ENCODE assay signal across 9 mouse cellular contexts in the genomic region with DNA sequence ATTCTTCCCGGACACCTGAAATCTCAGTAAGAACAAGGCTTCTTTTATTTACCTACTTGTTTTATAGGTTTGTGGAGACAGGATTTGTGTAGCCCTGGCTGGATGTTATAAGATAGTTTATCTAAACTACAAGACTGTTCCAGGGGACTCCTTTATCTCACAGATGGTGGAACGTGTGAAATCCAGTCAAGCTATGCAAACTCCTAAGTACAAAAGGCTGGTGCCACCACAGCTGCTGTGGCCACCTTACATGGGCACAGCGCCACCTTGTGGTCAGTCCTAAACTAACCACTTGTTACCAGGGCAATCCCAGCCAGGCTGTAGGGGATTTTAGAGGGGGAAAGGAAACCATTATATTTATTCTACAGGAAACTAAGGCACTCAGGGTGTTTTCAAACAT. TPM values are rescaled to one million over a fixed set of nuclear protein-coding genes. Genes with fewer than 3 reads are reported as not detected.
A peak's percentile ranks its signal among the peaks of the same experiment; 100 is the strongest.
DNase-seq lines count a peak whose midpoint lies in the region; ATAC-seq and TF ChIP-seq lines count a peak whose summit lies in the region.
"Had no signal": no experiment of that assay in that cellular context is flagged by ENCODE, and none has a peak within 500 bp of the region (broad histone marks: within the 10 kb centered on the region; RNA-seq: fewer than 3 reads in every experiment).

No protein-coding gene starts in this region.

- peak in 1 of 2 experiments; percentile 67; a peak in 2 of 4 replicates for TF ChIP-seq EP300 in MEL (IDR thresholded peaks at IDR 0.05; ENCODE audit: low read depth in 1 of 2, low read length in 2 of 2)

- peak; percentile 42; the same call in 1 of the 2 replicates for ATAC-seq in erythroid progenitor cell, adult 5-6 weeks (replicated peaks; ENCODE audit: low FRiP score, poor library complexity, severe bottlenecking)
- ATAC-seq in hematopoietic stem cell, adult 5-6 weeks (replicated peaks in 1 of 2; ENCODE audit: insufficient read depth in 1 of 2, low FRiP score in 2 of 2, low TSS enrichment in 1 of 2, low read depth in 1 of 2, poor library complexity in 2 of 2, severe bottlenecking in 2 of 2): peak; percentile 67 to 70

- 24% methylated on average over 3 of the region's 3 CpGs for WGBS in bone marrow, adult 2 months

- no peak overlapping the region for H3K27ac ChIP-seq in MEL (ENCODE audit: control insufficient read depth, low read depth, low read length)
- H3K27ac ChIP-seq in bone marrow, adult 2 months (ENCODE audit: control insufficient read depth, insufficient read depth, low read depth, low read length, poor library complexity): no peak overlapping the region
- H3K27ac ChIP-seq: limb, embryonic 12.5 days had no signal

- peak; percentile 77 for TF ChIP-seq RAD21 in MEL (IDR thresholded peaks at IDR 0.05; ENCODE audit: low read depth, low read length)

- no peaks in the 10 kb centered on the region for H3K27me3 ChIP-seq in MEL (ENCODE audit: control insufficient read depth in 1 of 2, insufficient read depth in 2 of 2, low read length in 2 of 2)
- H3K27me3 ChIP-seq: limb, embryonic 12.5 days had no signal

- peak; percentile 89 for DNase-seq in MEL (ENCODE audit: low read depth, low spot score)
- peak; percentile 67 to 76 for DNase-seq in layer of hippocampus, postnatal 36 days
- peak; percentile 90 for DNase-seq in mesoderm, embryonic 11.5 days (ENCODE audit: low read depth, low spot score)
- DNase-seq in right cerebral cortex, postnatal 4 days: peak; percentile 94
- peak; percentile 47 for DNase-seq in yolk sac, embryonic 10.5 days (ENCODE audit: low spot score)

- H3K4me3 ChIP-seq in MEL (ENCODE audit: control insufficient read depth in 1 of 2, insufficient read depth in 1 of 2, low read depth in 2 of 2, low read length in 2 of 2): no peak overlapping the region
- no peak overlapping the region for H3K4me3 ChIP-seq in bone marrow, adult 2 months (replicated peaks; ENCODE audit: control insufficient read depth, low read depth, low read length)
- H3K4me3 ChIP-seq: limb, embryonic 12.5 days had no signal

- TF ChIP-seq CTCF in MEL (IDR thresholded peaks at IDR 0.05 in 2 of 3, conservative IDR thresholded peaks at IDR 0.05 in 1 of 3; ENCODE audit: control insufficient read depth in 1 of 3, insufficient read depth in 1 of 3, low read depth in 2 of 3, low read length in 3 of 3, poor library complexity in 1 of 3, severe bottlenecking in 1 of 3): peak; percentile 75 to 91 (median 88)
- peak; percentile 98 for TF ChIP-seq CTCF in bone marrow, adult 2 months (IDR thresholded peaks at IDR 0.05; ENCODE audit: control insufficient read depth, insufficient read depth, low read length)

- peaks cover 4 to 10% of the 10 kb centered on the region in 2 experiments for H3K36me3 ChIP-seq in MEL (ENCODE audit: control insufficient read depth in 1 of 2, insufficient read depth in 2 of 2, low read length in 2 of 2)

- no peak overlapping the region for H3K9ac ChIP-seq in MEL (ENCODE audit: control insufficient read depth, low read depth, low read length, poor library complexity, severe bottlenecking)
- H3K9ac ChIP-seq: limb, embryonic 12.5 days had no signal

- no peak for TF ChIP-seq POLR2A in MEL (IDR thresholded peaks at IDR 0.05; ENCODE audit: control insufficient read depth in 1 of 2, insufficient read depth in 1 of 2, low read depth in 1 of 2, low read length in 2 of 2, poor library complexity in 1 of 2)
- TF ChIP-seq POLR2A in bone marrow, adult 2 months (IDR thresholded peaks at IDR 0.05; ENCODE audit: borderline replicate concordance, control insufficient read depth, low read depth, low read length): no peak

- H3K79me2 ChIP-seq in MEL (ENCODE audit: control insufficient read depth, insufficient read depth, low read length, poor library complexity): peaks cover 29% of the 10 kb centered on the region

- H3K4me1 ChIP-seq in MEL (ENCODE audit: control insufficient read depth in 1 of 2, insufficient read depth in 2 of 2, low read length in 2 of 2): peaks cover 0 to 4% of the 10 kb centered on the region in 2 experiments; a peak in 2 of 4 replicates
- H3K4me1 ChIP-seq in bone marrow, adult 2 months (ENCODE audit: control insufficient read depth, insufficient read depth, low read length): no peaks in the 10 kb centered on the region; the same call in 1 of the 2 replicates

- no peaks in the 10 kb centered on the region for H3K9me3 ChIP-seq in MEL (replicated peaks; ENCODE audit: insufficient read depth, low read length)
- H3K9me3 ChIP-seq: limb, embryonic 12.5 days had no signal

TF ChIP-seq in MEL, 35 proteins besides CTCF, POLR2A, EP300 and RAD21:
- TF ChIP-seq TBP (IDR thresholded peaks at IDR 0.05; ENCODE audit: low read depth, low read length) (no peak), MYC (IDR thresholded peaks at IDR 0.05; ENCODE audit: low read depth, low read length) (0 out of 2 replicates have a peak, but pooled peaks have one; percentile 38), MAZ (IDR thresholded peaks at IDR 0.05; ENCODE audit: low read depth, low read length) (no peak), TAL1 (IDR thresholded peaks at IDR 0.05; ENCODE audit: low read length) (peak; percentile 23; the same call in 1 of the 2 replicates), SIN3A (IDR thresholded peaks at IDR 0.05; ENCODE audit: low read length) (peak; percentile 36; the same call in 1 of the 2 replicates), ETS1 (IDR thresholded peaks at IDR 0.05; ENCODE audit: low read depth, low read length) (peak; percentile 35; the same call in 1 of the 2 replicates), POLR2AphosphoS2 (IDR thresholded peaks at IDR 0.05; ENCODE audit: low read length) (0 out of 2 replicates have a peak, but pooled peaks have one; percentile 25), ZC3H11A (IDR thresholded peaks at IDR 0.05; ENCODE audit: low read depth, low read length) (peak; percentile 64), SMC3 (IDR thresholded peaks at IDR 0.05; ENCODE audit: low read depth, low read length) (peak; percentile 68), KAT2A (conservative IDR thresholded peaks at IDR 0.05; ENCODE audit: low read depth, low read length) (no peak), BHLHE40 (IDR thresholded peaks at IDR 0.05; ENCODE audit: borderline replicate concordance, low read depth, low read length) (no peak), RCOR1 (IDR thresholded peaks at IDR 0.05; ENCODE audit: low read depth, low read length) (peak; percentile 81; the same call in 1 of the 2 replicates), GABPA (IDR thresholded peaks at IDR 0.05; ENCODE audit: low read depth, low read length) (no peak), GATA1 (IDR thresholded peaks at IDR 0.05; ENCODE audit: low read depth, low read length) (peak; percentile 67), USF2 (IDR thresholded peaks at IDR 0.05; ENCODE audit: borderline replicate concordance in 1 of 2, insufficient read depth in 1 of 2, low read depth in 1 of 2, low read length in 2 of 2) (no peak), TCF12 (IDR thresholded peaks at IDR 0.05; ENCODE audit: low read depth, low read length) (peak; percentile 71), MAX (IDR thresholded peaks at IDR 0.05; ENCODE audit: low read length) (no peak)

RNA-seq across cellular contexts. Expression of gene Tmem258, which starts 5.1 kb away (rescaled TPM):
- 322 and 354 TPM in 2 replicates for total RNA-seq in MEL (2012; rRNA removed)
- polyA plus RNA-seq in MEL (2012; ENCODE audit: insufficient read depth in 1 of 2, insufficient read length in 2 of 2, low read depth in 1 of 2, low replicate concordance in 2 of 2, missing spikeins in 1 of 2): 100 to 1,000 TPM in 1 of 2 experiments, not detected in 1; 337 TPM
- polyA plus RNA-seq in bone marrow, adult 2 months (2011; ENCODE audit: insufficient read depth, insufficient read length, low replicate concordance, missing spikeins): 54.6 and 126 TPM in 2 replicates
- total RNA-seq in erythroid progenitor cell, adult 5-6 weeks (2015; ENCODE audit: low replicate concordance): 117 and 140 TPM in 2 replicates
- 52.0 and 82.2 TPM in 2 replicates for total RNA-seq in erythroid progenitor cell, adult 5-6 weeks (2017; ENCODE audit: low replicate concordance)
- total RNA-seq in hematopoietic stem cell, adult 5-6 weeks (2017): 102 and 111 TPM in 2 replicates
- 10 to 100 TPM; 78.7 to 80.1 TPM for total RNA-seq in layer of hippocampus, postnatal 36 days (2021)

RNA-seq across cellular contexts. Expression of gene Fen1, which starts 5.2 kb away (rescaled TPM):
- total RNA-seq in MEL (2012; rRNA removed): 160 and 189 TPM in 2 replicates
- 100 to 1,000 TPM in 1 of 2 experiments, not detected in 1; 145 TPM for polyA plus RNA-seq in MEL (2012; ENCODE audit: insufficient read depth in 1 of 2, insufficient read length in 2 of 2, low read depth in 1 of 2, low replicate concordance in 2 of 2, missing spikeins in 1 of 2)
- polyA plus RNA-seq in bone marrow, adult 2 months (2011; ENCODE audit: insufficient read depth, insufficient read length, low replicate concordance, missing spikeins): 64.3 and 77.3 TPM in 2 replicates
- 84.0 and 108 TPM in 2 replicates for total RNA-seq in erythroid progenitor cell, adult 5-6 weeks (2015; ENCODE audit: low replicate concordance)
- 100 and 189 TPM in 2 replicates for total RNA-seq in erythroid progenitor cell, adult 5-6 weeks (2017; ENCODE audit: low replicate concordance)
- 85.9 and 90.2 TPM in 2 replicates for total RNA-seq in hematopoietic stem cell, adult 5-6 weeks (2017)
- total RNA-seq in layer of hippocampus, postnatal 36 days (2021): 10 to 100 TPM in 1 of 2 experiments, 1 to 10 TPM in 1; 8.8 to 10.1 TPM

RNA-seq across cellular contexts. Expression of gene Fads1, which starts 16.0 kb away (rescaled TPM):
- total RNA-seq in MEL (2012; rRNA removed): 36.7 and 38.1 TPM in 2 replicates
- 10 to 100 TPM in 1 of 2 experiments, not detected in 1; 69.7 TPM for polyA plus RNA-seq in MEL (2012; ENCODE audit: insufficient read depth in 1 of 2, insufficient read length in 2 of 2, low read depth in 1 of 2, low replicate concordance in 2 of 2, missing spikeins in 1 of 2)
- 20.9 and 24.8 TPM in 2 replicates for polyA plus RNA-seq in bone marrow, adult 2 months (2011; ENCODE audit: insufficient read depth, insufficient read length, low replicate concordance, missing spikeins)
- 68.1 and 70.8 TPM in 2 replicates for total RNA-seq in erythroid progenitor cell, adult 5-6 weeks (2015; ENCODE audit: low replicate concordance)
- total RNA-seq in erythroid progenitor cell, adult 5-6 weeks (2017; ENCODE audit: low replicate concordance): 47.4 and 51.1 TPM in 2 replicates
- 25.9 and 34.0 TPM in 2 replicates for total RNA-seq in hematopoietic stem cell, adult 5-6 weeks (2017)
- total RNA-seq in layer of hippocampus, postnatal 36 days (2021): 100 to 1,000 TPM; 180 to 187 TPM

RNA-seq across cellular contexts. Expression of gene Myrf, which starts 41.8 kb away (rescaled TPM):
- 0.20 and 0.23 TPM in 2 replicates for total RNA-seq in MEL (2012; rRNA removed)
- polyA plus RNA-seq in MEL (2012; ENCODE audit: insufficient read depth in 1 of 2, insufficient read length in 2 of 2, low read depth in 1 of 2, low replicate concordance in 2 of 2, missing spikeins in 1 of 2): 1 to 10 TPM in 1 of 2 experiments, not detected in 1; 2.7 TPM
- polyA plus RNA-seq in bone marrow, adult 2 months (2011; ENCODE audit: insufficient read depth, insufficient read length, low replicate concordance, missing spikeins): 0.35 TPM in 1 of 2 replicates, not detected in the other
- total RNA-seq in erythroid progenitor cell, adult 5-6 weeks (2015; ENCODE audit: low replicate concordance): not detected in 2 replicates
- not detected in 2 replicates for total RNA-seq in erythroid progenitor cell, adult 5-6 weeks (2017; ENCODE audit: low replicate concordance)
- not detected in 2 replicates for total RNA-seq in hematopoietic stem cell, adult 5-6 weeks (2017)
- 10 to 100 TPM; 27.5 to 30.5 TPM for total RNA-seq in layer of hippocampus, postnatal 36 days (2021)
